Mouse (Mus musculus) layer of hippocampus, adult 2 months (tissue): Measurements from ENCODE around the gene Riok1. TPM values are rescaled to one million over a fixed set of nuclear protein-coding genes. Genes with fewer than 3 reads are reported as not detected.

Source experiments
- DNase-seq, 2 experiments: peaks; one replicate each; pipeline ENCODE4 v3.0.0; 2022; ENCODE audit warnings: low spot score in 2 of 2
- H3K27ac ChIP-seq: fragments of 200-600 bp; 2 replicates; pipeline ENCODE4 v1.8.1; 2022
- H3K4me3 ChIP-seq: fragments of 200-600 bp; 2 replicates; pipeline ENCODE4 v1.8.1; 2022; ENCODE audit warnings: mild to moderate bottlenecking
- CTCF ChIP-seq: fragments of 200-600 bp; conservative IDR thresholded peaks from 2 replicates; pipeline ENCODE4 v1.8.1; 2022; ENCODE audit warnings: antibody characterized with exemption, mild to moderate bottlenecking, moderate library complexity
- long read RNA-seq, 2 experiments: library from polyadenylated mRNA; stranded (forward); transcript quantifications; one replicate each; pipeline ENCODE4 v2.0.0; 2021; ENCODE audit warnings: borderline mapping rate in 2 of 2
- total RNA-seq, 2 experiments: library from RNA; stranded (reverse); gene quantifications; 2 replicates each; pipeline ENCODE4 v1.2.3; 2021

The Riok1 gene
- total RNA-seq = 10 to 100 TPM; 26.2 to 27.3 TPM
- long read RNA-seq, experiment 1, transcript Riok1-201 (17 exons, 2,738 nt) = major isoform, 7 of 12 reads
- long read RNA-seq, experiment 1, partial matches to known transcripts = 0 of 12 reads
- long read RNA-seq, experiment 1, other reads (novel, unspliced or antisense) = 3 of 12 reads
- long read RNA-seq, experiment 2, transcript Riok1-201 (17 exons, 2,738 nt) = major isoform, 6 of 9 reads
- long read RNA-seq, experiment 2, partial matches to known transcripts = 2 of 9 reads
- long read RNA-seq, experiment 2, other reads (novel, unspliced or antisense) = 1 of 9 reads

GRCm38 (mm10) chr13:38036343-38037043 is at the start of gene Riok1:
Gene Riok1 (plus strand): TSS chr13:38036995.
- Histone ChIP-seq H3K4me3 (peak within 1 kb of the TSS; percentile 69), H3K27ac (peak within 1 kb of the TSS; percentile 91)
- DNase-seq = no peak
- TF ChIP-seq CTCF = no peak

- H3K4me3 ChIP-seq = no peak overlapping the region
- TF ChIP-seq CTCF = no peak
- no peak for DNase-seq
- H3K27ac ChIP-seq = no peak overlapping the region
Measured at GRCm38 (mm10) chr13:37989701-37990100, 47.1 kb upstream of the Riok1 start.

- Histone ChIP-seq H3K27ac (peak overlapping the region; percentile 94), H3K4me3 (peak overlapping the region; percentile 67)
- DNase-seq = no peak
- TF ChIP-seq CTCF = no peak
Measured at GRCm38 (mm10) chr13:37992638-37993371, 44.0 kb upstream of the Riok1 start.

- TF ChIP-seq CTCF = no peak
- H3K4me3 ChIP-seq = peak overlapping the region; percentile 67
- H3K27ac ChIP-seq = peak overlapping the region; percentile 94
- DNase-seq = no peak
Measured at GRCm38 (mm10) chr13:37993376-37993703, 43.5 kb upstream of the Riok1 start.

- no peak for TF ChIP-seq CTCF
- H3K27ac ChIP-seq = peak within 1 kb of the TSS; percentile 94
- H3K4me3 ChIP-seq = peak within 1 kb of the TSS; percentile 67
- peak; percentile 94 to 98 for DNase-seq
Measured at GRCm38 (mm10) chr13:37993704-37994404, 42.9 kb upstream of the Riok1 start, which contains the start of gene Ssr1. Gene Ssr1 (minus strand): TSS chr13:37994217.

- H3K4me3 ChIP-seq = peak overlapping the region; percentile 67
- H3K27ac ChIP-seq = peak overlapping the region; percentile 94
- DNase-seq = no peak
- TF ChIP-seq CTCF = no peak
Measured at GRCm38 (mm10) chr13:37994405-37994749, 42.4 kb upstream of the Riok1 start.

GRCm38 (mm10) chr13:37999713-38000112 is 37.1 kb upstream of the Riok1 start:
- no peak overlapping the region for H3K4me3 ChIP-seq
- no peak for DNase-seq
- no peak for TF ChIP-seq CTCF
- H3K27ac ChIP-seq = no peak overlapping the region

GRCm38 (mm10) chr13:38002461-38002860 is 34.3 kb upstream of the Riok1 start:
- H3K27ac ChIP-seq = no peak overlapping the region
- TF ChIP-seq CTCF = peak; percentile 51
- DNase-seq = no peak

GRCm38 (mm10) chr13:38007972-38008371 is 28.8 kb upstream of the Riok1 start:
- Histone ChIP-seq H3K27ac (no peak overlapping the region), H3K4me3 (no peak overlapping the region)
- no peak for TF ChIP-seq CTCF
- no peak for DNase-seq

More at GRCm38 (mm10) chr13:38002461-38002860, 34.3 kb upstream of the Riok1 start:
- no peak overlapping the region for H3K4me3 ChIP-seq

- no peak for DNase-seq
- Histone ChIP-seq H3K27ac (0 out of 2 replicates have a peak overlapping the region, but pooled peaks have one; percentile 36), H3K4me3 (no peak overlapping the region)
- TF ChIP-seq CTCF = no peak
Measured at GRCm38 (mm10) chr13:38009721-38010408, 26.9 kb upstream of the Riok1 start.

- TF ChIP-seq CTCF = no peak
- no peak for DNase-seq
Measured at GRCm38 (mm10) chr13:38010444-38010910, 26.3 kb upstream of the Riok1 start.

GRCm38 (mm10) chr13:38012436-38012835 is 24.4 kb upstream of the Riok1 start:
- peak overlapping the region; percentile 6; the same call in 1 of the 2 replicates for H3K27ac ChIP-seq
- H3K4me3 ChIP-seq = no peak overlapping the region
- peak in 1 of 2 experiments; percentile 31 for DNase-seq
- TF ChIP-seq CTCF = no peak

More at GRCm38 (mm10) chr13:38010444-38010910, 26.3 kb upstream of the Riok1 start:
- Histone ChIP-seq H3K4me3 (no peak overlapping the region), H3K27ac (0 out of 2 replicates have a peak overlapping the region, but pooled peaks have one; percentile 36)
